Mouse (Mus musculus): ENCODE data around the gene Traf7. TPM values are rescaled to one million over a fixed set of nuclear protein-coding genes. Genes with fewer than 3 reads are reported as not detected.

Gene Traf7
- total RNA-seq, 2 experiments from 2014 or later, result 110 to 112 TPM

DNA sequence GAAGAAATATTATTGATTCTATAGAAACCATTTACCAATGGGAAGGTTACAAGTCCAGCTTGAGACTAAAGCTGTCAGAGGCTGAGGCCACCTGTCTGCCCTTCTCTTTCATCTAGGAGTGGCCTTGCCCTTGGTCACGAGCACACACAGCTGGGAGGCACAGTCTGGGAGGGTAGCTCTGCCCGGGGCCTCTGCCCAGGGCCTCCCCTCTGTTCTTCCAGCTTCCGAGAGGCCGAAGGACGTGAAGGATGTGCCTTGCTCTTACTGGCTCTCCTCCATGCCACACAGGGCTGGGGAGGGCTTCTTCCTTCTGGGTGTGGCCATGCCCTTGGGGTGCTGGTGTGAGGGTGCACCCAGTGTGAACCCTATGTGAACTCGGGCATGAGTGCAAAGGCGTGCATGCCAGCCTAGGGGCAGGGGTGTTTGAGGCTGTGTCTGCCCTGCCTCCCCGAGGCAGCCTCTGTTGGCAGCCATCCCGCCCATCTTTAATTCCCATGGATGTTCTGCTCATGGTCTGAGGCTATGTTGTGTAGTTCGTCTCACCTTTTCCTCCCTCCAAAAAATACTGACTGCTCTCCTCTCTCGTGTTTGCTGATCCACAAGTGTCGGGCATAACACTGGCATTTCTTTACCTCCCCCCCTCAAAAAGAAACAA, 19.8 kb downstream of the Traf7 start:
- no peak for DNase-seq (ENCODE audit: low spot score in 2 of 2)

DNA sequence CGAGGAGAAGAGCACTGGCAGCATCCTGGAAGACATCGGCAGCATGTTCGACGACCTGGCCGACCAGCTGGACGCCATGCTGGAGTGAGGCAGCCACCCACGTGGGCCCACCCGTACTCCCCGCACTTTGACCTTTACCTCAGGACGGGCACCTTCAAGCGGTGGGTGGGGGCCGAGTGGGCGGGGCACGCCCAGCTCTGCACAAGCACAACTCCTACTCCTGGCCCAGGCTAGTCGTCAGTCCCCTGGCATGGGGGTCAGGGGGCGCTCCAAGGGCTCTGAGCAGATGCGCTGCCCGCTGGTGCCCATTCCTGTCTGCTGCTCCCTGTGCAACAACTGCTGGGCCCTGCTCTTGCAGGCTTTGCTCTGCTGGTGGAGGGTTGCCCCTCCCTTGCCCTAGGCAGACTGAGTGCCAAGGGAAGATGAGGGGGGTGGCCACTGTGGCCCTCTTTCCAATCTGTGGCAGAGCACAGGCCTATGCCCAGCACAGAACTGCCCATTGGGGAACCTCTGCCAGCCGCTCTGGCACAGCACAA, 20.5 kb downstream of the Traf7 start:
- DNase-seq (ENCODE audit: low spot score in 2 of 2), result no peak

DNA sequence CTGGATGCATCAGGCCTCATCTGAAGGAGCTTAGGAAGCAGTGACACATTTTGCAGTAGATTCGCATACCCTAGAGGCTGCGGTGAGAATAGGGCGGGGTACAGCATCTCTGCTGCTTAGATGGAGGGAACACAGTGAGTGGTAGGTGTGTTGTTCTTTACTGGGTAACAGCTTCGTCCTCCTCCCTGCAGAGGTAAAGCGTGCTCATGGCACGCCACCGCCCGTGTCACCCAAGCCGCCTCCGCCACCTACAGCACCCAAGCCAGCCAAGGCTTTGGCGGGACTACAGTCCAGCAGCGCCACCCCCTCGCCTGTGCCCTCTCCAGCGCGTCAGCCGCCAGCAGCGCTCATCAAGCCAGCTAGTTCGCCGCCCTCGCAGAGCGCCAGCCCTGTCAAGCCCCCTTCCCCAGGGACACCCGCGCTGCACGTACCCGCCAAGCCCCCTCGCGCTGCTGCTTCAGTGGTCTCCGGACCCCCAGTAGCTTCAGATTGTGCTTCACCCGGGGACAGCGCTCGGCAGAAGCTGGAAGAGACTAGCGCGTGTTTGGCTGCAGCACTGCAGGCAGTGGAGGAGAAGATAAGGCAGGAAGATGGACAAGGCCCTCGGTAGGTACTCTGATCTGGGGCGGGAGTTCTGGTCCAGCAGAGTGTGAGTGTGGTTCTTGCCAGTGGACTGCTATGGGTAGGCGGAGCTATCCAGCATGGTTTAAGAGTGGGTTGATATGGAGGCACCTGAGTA, 21.2 kb downstream of the Traf7 start:
- peak; percentile 53 to 70 for DNase-seq (ENCODE audit: low spot score in 2 of 2)

DNA sequence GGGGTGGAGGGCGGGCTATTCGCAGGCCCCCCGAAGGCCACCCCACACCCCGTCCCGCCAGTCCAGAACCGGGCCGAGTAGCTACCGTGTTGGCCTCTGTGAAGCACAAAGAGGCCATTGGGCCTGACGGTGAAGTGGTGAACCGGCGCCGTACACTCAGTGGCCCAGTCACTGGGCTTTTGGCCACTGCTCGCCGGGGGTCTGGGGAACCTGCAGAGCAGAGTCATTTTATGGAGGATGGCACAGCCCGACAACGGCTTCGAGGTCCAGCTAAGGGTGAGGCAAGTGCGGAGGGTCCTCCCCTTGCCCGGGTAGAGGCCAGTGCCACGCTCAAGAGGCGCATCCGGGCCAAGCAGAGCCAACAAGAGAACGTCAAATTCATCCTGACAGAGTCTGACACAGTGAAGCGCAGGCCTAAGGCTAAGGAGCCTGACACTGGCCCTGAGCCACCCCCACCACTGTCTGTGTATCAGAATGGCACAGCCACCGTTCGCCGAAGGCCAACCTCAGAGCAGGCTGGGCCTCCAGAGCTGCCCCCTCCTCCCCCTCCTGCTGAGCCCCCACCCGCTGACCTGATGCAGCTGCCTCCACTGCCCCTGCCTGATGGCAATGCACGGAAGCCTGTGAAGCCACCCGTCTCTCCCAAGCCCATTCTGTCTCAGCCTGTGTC, 22.3 kb downstream of the Traf7 start:
- DNase-seq (ENCODE audit: low spot score in 2 of 2), result no peak

DNA sequence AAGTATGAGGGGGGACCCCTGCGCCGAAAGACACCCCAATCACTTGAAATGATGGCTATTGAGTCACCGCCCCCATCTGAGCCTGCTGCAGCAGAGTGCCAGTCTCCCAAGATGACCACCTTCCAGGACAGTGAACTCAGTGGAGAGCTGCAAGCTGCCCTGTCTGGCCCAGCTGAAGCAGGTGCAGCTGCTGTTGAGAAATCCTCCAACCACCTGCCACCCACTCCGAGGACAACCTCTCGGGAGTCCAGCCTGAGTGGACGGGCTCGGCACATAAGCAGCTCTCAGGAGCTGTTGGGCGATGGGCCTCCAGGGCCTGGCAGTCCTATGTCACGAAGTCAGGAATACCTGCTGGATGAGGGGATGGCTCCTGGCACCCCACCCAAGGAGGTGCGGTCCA, 23.7 kb downstream of the Traf7 start:
- no peak for DNase-seq (ENCODE audit: low spot score in 2 of 2)

DNA sequence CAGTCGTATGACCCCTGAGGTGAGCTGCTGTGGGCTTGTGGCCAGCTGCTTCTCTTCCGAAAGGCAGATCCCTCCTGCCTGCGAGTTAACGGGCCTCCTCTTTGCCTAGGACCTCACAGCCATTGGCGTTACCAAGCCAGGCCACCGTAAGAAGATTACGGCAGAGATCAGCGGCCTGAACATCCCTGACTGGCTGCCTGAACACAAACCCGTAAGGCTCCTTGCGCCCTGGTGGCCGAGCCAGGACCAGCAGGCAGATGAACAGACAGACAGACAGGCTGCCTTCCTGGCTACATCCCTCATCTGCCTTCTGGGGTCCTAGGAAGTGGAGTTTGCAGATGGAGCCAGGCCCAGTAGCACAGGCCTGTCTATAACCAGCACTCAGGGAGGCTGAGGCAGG, 25.5 kb downstream of the Traf7 start:
- no peak for DNase-seq (ENCODE audit: low spot score in 2 of 2)

DNA sequence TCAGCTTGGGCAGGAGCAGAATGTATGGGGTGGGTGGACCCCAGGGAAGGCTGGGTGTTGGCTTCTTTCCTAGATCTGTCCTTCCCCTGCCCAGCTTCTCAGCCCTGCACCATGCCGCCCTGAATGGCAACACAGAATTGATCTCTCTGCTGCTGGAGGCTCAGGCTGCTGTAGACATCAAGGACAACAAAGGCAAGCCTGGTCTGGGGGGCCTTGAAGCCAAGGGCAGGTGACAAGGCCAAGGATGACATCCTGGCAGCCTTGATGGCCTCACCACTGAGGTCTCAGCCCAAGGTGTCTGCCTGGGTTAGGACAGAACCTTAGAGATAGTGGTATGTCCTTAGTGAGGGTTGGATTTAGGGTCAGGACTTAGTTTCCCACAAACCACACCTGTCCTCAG, 31.7 kb downstream of the Traf7 start:
- DNase-seq (ENCODE audit: low spot score in 2 of 2), result no peak

DNA sequence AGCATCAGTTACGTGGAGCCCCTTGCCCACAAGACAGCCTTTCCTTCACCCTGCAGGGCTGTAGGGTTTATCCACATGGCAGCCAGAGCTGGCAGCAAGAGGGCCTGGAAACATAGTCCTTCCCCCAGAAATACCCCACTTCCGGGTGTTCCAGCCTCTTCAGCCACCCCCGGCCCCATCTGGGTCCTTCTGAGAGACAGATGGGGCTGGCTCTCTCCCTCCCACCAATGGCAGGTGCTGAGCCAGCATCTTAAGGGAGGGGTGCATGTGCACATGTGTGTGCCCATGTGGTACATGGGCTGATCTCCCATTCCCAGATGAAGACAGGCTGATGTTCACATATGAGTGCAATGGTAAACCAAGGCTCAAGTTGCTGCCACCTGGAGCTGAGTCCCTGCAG, 32.3 kb downstream of the Traf7 start:
- DNase-seq (ENCODE audit: low spot score in 2 of 2), result peak in 1 of 2 experiments; percentile 66

DNA sequence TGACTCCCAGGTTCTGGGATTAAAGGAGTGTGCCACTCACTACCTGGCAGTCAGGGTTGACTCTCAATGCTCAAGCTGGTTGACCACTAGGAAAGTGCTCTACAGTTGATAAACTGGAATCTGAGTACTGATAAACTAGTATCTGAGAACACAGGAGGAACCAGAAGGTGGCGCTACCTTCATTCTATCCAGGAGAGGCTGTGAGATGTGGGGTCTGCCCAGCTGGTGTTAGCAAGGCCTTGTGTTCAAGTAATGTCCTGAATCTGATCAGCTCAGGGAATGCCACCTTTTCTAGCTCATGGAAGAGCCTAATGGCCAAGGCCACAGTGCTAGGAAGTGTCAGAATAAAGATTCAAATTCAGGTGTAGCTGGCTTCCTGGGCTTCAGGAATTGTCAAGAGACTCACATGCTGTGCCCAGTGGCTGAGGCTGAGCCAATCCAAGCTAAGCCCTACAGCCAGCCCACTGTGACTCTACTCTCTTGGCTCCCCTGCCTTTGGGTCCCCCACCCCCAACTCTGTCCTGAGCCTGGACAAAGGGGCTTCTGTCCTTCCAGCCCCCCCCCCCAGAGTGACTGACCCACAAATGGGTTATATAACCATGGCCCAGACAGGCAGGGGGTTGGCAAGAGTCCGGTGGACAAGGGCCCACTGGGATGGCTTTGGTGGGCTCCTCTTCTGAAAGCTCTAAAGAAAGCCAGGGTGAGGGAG, 33.0 kb downstream of the Traf7 start:
- DNase-seq (ENCODE audit: low spot score in 2 of 2), result peak; percentile 75 to 79

DNA sequence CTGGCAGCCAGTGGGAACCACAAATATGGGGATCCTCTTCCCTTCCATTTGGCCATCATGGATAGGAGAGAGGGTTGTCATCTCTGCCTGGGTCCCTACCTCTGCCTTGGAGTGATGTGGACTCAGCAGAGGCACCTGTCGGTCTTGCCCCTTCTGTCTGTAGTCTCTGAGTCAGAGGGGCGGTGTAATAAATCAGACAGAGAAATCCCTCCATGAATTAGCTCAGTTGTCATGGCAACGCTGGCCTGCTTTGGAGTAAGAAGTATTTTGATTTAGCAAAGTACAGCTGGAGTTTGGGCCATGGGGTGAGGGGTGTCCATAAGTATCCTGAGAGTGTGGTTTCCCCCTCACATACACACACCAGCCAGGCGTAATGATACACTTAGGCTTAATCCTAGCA, 37.3 kb downstream of the Traf7 start:
- DNase-seq (ENCODE audit: low spot score in 2 of 2), result peak in 1 of 2 experiments; percentile 47

DNA sequence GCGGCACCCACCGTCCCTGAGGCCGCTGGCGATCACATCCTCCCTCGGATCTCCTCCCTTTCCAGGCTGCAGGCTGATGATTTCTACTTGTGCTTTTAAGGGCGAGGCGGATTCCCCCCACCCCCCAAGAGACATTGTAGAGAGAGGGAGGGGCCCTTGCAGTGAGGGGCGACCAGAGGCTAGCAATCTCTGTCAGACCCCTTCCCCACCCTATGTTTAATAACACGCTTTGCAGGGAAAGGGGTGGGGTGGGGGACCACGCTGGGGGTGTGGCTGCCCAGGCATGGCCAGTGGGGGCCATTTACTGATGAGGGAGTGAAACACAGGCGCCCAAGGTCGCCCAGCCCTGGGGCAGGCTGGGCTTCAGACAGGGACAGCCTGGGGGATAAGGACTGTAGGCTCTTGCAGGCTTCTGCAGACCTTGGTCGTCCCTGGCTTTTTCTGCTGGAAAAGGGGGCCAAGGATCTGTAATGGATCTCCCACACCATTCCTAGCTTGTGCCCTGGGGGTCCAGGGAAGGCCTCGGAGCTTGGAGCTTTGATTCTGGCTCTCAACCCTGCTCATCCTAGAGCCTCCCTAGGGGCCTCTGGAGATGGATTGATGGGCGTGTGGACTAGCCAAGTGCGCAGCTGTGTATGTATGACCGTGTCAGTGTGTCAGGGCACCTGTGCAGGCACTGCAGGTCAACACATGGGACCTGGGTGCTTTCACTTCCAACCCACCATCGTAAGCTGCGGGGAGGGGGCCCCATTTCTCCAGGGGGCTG, 38.3 kb downstream of the Traf7 start:
- peak; percentile 14 to 39 for DNase-seq (ENCODE audit: low spot score in 2 of 2)

DNA sequence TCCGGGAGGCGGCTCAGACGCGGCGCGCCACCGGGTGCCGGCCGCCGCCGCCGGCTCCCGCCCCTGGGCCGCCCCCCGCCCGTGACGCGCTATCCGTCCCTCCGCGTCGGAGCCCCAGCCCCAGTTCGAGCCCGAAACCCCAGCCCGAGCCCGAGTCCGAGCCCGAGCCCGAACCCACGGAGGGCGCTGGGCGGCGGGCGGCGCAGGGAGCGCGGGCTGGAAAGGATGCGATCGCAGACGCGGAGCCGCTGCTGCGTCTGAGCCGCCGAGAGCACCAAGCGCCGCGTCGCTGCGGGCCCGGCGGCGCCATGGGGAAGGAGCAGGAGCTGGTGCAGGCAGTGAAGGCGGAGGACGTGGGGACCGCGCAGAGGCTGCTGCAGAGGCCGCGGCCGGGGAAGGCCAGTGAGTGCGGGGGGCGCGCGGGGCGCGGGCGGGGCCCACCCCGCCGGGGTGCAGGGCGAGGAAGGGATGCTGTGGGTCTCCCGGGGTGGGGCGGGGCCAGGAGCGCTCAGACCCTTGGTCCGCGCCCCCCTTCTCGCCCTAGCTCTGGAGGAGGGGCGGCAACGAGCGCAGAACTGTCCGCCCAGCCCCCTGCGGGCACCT, 39.0 kb downstream of the Traf7 start:
- peak; percentile 62 to 68 for DNase-seq (ENCODE audit: low spot score in 2 of 2)

DNA sequence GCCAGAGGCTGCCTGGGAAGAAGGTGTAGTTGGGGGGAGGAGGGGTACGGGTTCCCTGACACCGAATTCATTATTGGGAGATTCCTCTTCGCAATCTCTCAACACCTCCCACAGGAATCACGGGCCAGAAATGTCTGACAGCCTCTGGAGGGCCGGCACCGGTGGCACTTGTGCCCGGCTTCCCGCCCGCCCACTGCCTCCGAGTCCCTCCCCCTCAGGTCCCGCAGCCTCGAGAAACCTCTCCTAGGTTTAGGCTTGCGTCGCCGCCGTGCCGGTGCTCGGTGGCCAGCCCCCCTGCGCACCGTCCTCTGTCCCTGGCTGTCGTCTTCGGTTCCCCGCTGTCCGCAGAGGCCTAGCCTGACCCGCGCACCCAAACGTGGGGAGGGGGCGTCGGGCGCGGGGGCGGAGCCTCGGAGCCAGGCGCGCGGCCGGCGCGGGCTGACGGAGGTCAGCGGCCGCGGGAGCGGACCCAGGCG, 39.5 kb downstream of the Traf7 start, which contains the start of gene Caskin1:
Gene Caskin1, plus strand, starts transcription at position 416 of the 476 bp plus-strand sequence.
- DNase-seq (ENCODE audit: low spot score in 2 of 2), result peak; percentile 52 to 68

DNA sequence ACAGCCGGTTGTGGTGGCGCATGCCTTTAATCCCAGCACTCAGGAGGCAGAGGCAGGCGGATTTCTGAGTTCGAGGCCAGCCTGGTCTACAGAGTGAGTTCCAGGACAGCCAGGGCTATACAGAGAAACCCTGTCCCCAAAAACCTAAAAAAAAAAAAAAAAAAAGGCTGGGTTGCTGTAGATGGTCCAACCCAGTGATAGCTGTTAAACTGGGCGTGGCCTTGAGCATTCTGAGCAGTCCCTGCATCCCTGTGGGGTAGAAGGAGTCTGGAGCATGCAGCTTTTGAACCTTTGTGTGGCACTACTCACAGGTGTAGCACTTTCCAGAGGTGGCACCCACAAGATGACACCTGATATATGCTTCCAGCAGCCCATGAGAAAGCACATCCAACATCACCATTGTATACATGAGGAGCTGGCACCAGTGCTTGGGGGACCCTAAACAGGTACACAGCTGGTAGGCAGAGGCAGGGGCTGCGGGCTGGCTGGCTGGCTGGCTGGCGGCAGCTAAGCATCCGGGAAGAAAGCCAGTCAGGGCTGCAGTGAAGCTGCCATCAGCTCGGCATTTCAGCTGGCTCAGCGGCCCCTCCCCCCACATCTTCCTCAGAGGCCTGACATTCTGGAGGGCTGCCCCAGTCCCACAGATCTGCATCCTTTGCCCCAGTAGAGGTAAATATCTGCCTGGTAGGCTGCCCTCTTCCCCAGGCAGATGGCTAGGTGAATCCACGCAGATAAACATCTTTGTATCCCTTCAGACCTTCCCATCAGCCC, 42.5 kb downstream of the Traf7 start:
- DNase-seq (ENCODE audit: low spot score in 2 of 2), result peak; percentile 66 to 77

DNA sequence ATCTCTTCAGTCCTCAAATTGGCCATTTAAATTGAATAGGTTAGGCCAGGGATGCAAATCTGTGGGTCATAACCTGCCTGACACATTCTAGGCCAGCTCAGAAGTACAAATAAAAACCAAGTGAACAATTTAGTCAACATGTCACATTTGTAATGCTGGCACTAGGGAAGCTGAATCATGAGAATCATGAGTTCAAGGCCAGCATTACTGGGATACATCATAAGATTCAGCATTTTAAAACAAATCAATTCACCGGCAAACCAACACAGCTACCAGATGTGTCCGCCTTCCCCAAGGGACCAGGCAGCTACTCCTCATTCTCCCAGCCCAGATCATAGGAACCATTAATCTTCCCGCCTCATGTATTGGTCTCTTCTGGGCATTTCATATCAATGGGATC, 44.2 kb downstream of the Traf7 start:
- DNase-seq (ENCODE audit: low spot score in 2 of 2), result no peak

DNA sequence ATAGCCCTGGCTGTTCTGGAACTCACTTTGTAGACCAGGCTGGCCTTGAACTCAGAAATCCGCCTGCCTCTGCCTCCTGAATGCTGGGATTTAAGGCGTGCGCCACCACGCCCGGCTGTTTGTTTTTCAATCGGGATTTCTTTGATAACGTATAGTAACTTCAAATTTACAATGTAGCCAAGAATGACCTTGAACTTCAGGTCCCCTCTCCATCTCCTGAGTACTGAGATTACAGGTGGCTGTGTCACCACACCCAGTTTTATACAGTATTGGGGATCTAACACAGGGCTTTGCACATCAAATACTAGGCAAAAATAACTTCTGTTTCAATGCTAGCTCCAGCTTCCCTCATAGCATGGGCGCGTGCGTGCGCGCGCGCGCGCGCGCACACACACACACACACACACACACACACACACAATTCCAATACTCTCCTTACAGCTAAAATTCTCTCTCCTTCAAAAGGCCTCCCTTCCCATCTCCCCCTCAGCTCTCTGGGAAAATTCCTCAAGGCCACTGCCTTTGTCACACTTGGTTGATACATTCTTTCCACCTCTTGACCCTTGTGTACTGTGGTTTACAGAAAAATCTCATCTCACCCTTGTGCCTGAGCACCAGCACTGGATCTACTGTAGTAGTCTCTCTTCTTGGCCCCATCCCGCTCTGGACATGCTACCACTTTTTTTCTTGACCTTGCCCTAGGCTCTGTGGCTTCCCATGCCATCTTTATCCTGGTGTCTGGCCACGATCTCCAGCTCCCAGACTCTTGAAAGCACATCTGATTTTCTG, 46.5 kb downstream of the Traf7 start:
- DNase-seq (ENCODE audit: low spot score in 2 of 2), result no peak

DNA sequence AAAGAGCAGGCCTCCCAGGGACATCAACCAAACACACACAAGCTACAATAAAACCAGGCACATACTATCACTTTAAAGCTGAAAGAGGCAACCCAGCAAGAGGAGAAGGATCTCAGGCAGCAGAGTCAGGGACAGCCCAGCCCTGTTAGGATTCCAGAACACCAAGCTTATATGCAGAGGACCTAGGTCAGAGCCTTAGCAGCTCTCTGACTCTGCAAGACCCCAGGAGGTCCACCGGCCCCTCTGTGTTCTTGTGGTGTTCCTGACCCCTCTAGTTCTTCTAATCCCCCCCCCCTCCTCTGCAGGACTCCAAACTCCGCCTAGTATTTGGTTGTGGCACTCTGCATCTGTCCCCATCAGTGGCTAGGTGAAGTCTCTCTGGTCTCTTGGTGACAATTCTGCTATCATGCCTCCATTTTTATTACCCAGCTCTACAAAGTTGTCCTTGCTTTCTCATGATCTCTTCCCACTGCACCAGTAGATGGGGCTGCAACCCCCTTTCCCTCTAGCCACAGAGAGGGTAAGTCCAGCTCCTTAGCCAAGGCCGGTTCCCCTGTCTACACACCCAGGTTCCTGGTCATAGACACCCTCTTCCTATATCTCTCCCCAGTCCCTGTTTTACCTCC, 47.4 kb downstream of the Traf7 start:
- no peak for DNase-seq (ENCODE audit: low spot score in 2 of 2)

DNA sequence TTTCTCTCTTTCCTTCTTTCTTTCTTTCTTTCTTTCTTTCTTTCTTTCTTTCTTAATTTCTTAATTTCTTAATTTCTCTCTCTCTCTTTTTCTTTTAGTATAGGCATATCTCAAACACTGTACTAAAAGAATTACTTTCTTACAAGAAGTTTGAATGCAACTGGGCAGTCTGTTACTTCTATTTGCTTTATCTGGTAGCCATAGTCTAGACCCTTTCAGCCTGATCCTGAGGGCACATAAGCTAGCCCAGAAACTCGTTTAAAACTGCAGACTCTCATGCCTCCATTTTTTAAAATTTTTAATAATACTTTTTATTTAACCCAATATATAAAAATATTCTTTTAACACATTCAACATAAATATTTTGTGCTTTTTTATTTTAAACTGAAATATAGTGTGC, 48.3 kb downstream of the Traf7 start:
- no peak for DNase-seq (ENCODE audit: low spot score in 2 of 2)

All from layer of hippocampus, postnatal 10 days (tissue).